Mouse (Mus musculus) lung, adult 2 months (tissue): ENCODE measurements around the gene 4930469K13Rik.

Experiments used
- CTCF ChIP-seq: fragments of 200-500 bp; IDR thresholded peaks from 2 replicates; pipeline ENCODE4 v1.5.1; 2011; ENCODE audit warnings: mild to moderate bottlenecking, low read length, control low read depth; ENCODE audit not compliant: insufficient read depth
- POLR2A ChIP-seq: fragments of 200-500 bp; IDR thresholded peaks from 2 replicates; pipeline ENCODE4 v1.6.1; 2011; ENCODE audit warnings: low read depth, mild to moderate bottlenecking, control low read depth, low read length, borderline replicate concordance; ENCODE audit errors: extremely low read depth

DNA sequence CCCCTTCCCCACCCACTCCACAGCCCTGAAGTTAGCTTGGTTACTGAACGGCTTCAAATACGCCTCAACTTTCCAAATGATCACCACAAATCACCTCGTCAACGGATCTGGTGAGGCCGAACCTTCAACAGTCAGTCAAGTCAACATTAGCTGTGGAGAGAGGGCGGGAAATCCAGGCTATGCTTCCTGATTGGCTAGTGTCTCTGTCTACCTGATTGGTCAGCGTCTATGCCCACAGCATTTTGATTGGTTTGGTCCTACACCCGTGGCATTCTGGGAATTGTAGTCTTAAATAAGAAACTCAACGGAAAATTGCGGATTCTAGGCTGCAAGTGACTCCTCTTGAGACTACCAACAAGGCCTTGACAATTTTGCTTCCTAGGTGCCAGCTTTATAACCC, at the start of gene 4930469K13Rik:
- TF ChIP-seq CTCF (no peak), POLR2A (no peak)
